Mouse (Mus musculus): Measurements from ENCODE around the gene S100b.

GRCm38 (mm10) chr10:76214161-76214560 lies 39.5 kb upstream of the S100b start:
- TF ChIP-seq CTCF (IDR thresholded peaks at IDR 0.05; ENCODE audit: low read depth) = no peak
- TF ChIP-seq EP300 (IDR thresholded peaks at IDR 0.05; ENCODE audit: low read depth) = no peak
